7 mouse cellular contexts compared by ENCODE assay signal in the genomic region with DNA sequence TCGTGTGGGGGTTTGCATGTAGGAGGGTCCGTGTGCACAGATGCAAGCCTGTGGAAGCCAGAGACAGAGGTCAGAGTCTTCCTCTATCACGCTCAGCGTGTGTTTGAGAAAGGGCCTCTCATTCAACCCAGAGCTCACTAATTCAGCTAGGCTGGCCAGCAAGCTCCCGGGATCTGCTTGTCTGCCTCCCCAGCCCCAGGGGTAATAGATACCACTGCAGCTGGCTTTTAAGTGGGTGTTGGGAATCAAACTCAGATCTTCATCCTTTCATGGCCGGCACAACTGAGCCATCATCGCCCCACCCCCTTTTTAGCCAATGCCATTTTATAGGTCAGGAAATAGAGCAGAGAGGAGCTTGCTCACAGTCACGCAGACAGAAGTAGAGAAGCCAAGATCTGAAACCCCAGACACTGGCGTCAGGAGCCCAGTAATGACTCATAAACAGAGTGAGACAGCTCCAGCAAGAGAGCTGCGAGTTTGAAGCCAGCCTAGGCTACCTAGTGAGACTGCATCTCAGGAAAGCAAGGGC.
A peak's percentile ranks its signal among the peaks of the same experiment; 100 is the strongest.
DNase-seq lines count a peak whose midpoint lies in the region; ATAC-seq and TF ChIP-seq lines count a peak whose summit lies in the region.

No protein-coding gene starts in this region.

- DNase-seq in lung, postnatal 0 days (ENCODE audit: low spot score) = peak; percentile 61
- DNase-seq in lung, postnatal 36 days = no peak
- peak; percentile 41 to 47 for DNase-seq in cerebellum, postnatal 25 days
- peak; percentile 58 for DNase-seq in limb, embryonic 11.5 days (ENCODE audit: low spot score)
- DNase-seq in right cerebral cortex, postnatal 25 days = no peak
- DNase-seq in thymus, postnatal 10 days (ENCODE audit: low spot score in 2 of 2) = no peak

- H3K27me3 ChIP-seq in lung, postnatal 0 days (replicated peaks; ENCODE audit: insufficient read depth, low read length) = no peaks in the 10 kb centered on the region
- H3K27me3 ChIP-seq in heart, embryonic 13.5 days (replicated peaks) = no peaks in the 10 kb centered on the region
- no peaks in the 10 kb centered on the region for H3K27me3 ChIP-seq in limb, embryonic 11.5 days (ENCODE audit: control insufficient read depth, insufficient read depth, low read length)

- H3K9me3 ChIP-seq in lung, postnatal 0 days (ENCODE audit: low read length) = no peaks in the 10 kb centered on the region
- H3K9me3 ChIP-seq in heart, embryonic 13.5 days = no peaks in the 10 kb centered on the region
- H3K9me3 ChIP-seq in limb, embryonic 11.5 days (ENCODE audit: control insufficient read depth, low read length) = no peaks in the 10 kb centered on the region

- H3K4me2 ChIP-seq in lung, postnatal 0 days (replicated peaks; ENCODE audit: low read depth, low read length) = no peak overlapping the region
- H3K4me2 ChIP-seq in heart, embryonic 13.5 days = no peak overlapping the region
- H3K4me2 ChIP-seq in limb, embryonic 11.5 days (ENCODE audit: low read depth, severe bottlenecking) = 0 out of 2 replicates have a peak overlapping the region, but pooled peaks have one; percentile 10

- no peak for TF ChIP-seq CTCF in lung, postnatal 0 days (IDR thresholded peaks at IDR 0.05)

- 46% methylated on average over 10 of the region's 10 CpGs for WGBS in lung, postnatal 0 days
- 25% methylated on average over 10 of the region's 10 CpGs for WGBS in heart, embryonic 13.5 days
- WGBS in limb, embryonic 11.5 days = 17% methylated on average over 10 of the region's 10 CpGs

- peaks cover 34% of the 10 kb centered on the region for H3K4me1 ChIP-seq in lung, postnatal 0 days (ENCODE audit: insufficient read depth, low read depth, low read length)
- peaks cover 72% of the 10 kb centered on the region for H3K4me1 ChIP-seq in heart, embryonic 13.5 days
- peaks cover 67% of the 10 kb centered on the region for H3K4me1 ChIP-seq in limb, embryonic 11.5 days (ENCODE audit: control insufficient read depth, insufficient read depth, low read length)

- 0 out of 2 replicates have a peak overlapping the region, but pooled peaks have one; percentile 68 for H3K27ac ChIP-seq in lung, postnatal 0 days (ENCODE audit: low read length)
- H3K27ac ChIP-seq in heart, embryonic 13.5 days (replicated peaks) = peak overlapping the region; percentile 100
- H3K27ac ChIP-seq in limb, embryonic 11.5 days (replicated peaks; ENCODE audit: low read depth, low read length) = peak overlapping the region; percentile 98

- H3K36me3 ChIP-seq in lung, postnatal 0 days (ENCODE audit: insufficient read depth, low read length) = no peaks in the 10 kb centered on the region
- no peaks in the 10 kb centered on the region for H3K36me3 ChIP-seq in heart, embryonic 13.5 days
- no peaks in the 10 kb centered on the region for H3K36me3 ChIP-seq in limb, embryonic 11.5 days (ENCODE audit: control insufficient read depth, insufficient read depth, low read length)

- TF ChIP-seq EP300 in lung, postnatal 0 days (IDR thresholded peaks at IDR 0.05) = no peak

- no peak overlapping the region for H3K9ac ChIP-seq in lung, postnatal 0 days (replicated peaks; ENCODE audit: low read depth)
- peak overlapping the region; percentile 73 for H3K9ac ChIP-seq in heart, embryonic 13.5 days
- H3K9ac ChIP-seq in limb, embryonic 11.5 days (ENCODE audit: low read length) = peak overlapping the region; percentile 70; the same call in 1 of the 2 replicates

- no peak overlapping the region for H3K4me3 ChIP-seq in lung, postnatal 0 days (ENCODE audit: low read depth, low read length)
- no peak overlapping the region for H3K4me3 ChIP-seq in heart, embryonic 13.5 days
- no peak overlapping the region for H3K4me3 ChIP-seq in limb, embryonic 11.5 days (ENCODE audit: low read depth, low read length)

- no peak for ATAC-seq in lung, postnatal 0 days
- no peak for ATAC-seq in heart, embryonic 13.5 days (ENCODE audit: extremely low read depth, insufficient number of reproducible peaks, low FRiP score, low TSS enrichment)
- ATAC-seq in limb, embryonic 11.5 days (ENCODE audit: insufficient number of reproducible peaks, low FRiP score, low TSS enrichment, low read depth) = no peak

Comparison
In these comparisons a context has a peak if more than half of its experiments do, and no peak if none do; other contexts are left out.
1. DNase-seq: peak in lung, postnatal 0 days (single experiment), cerebellum, postnatal 25 days (2 of 2) and limb, embryonic 11.5 days (single experiment); none in lung, postnatal 36 days (single experiment), right cerebral cortex, postnatal 25 days (single experiment) and thymus, postnatal 10 days (0 of 2).
2. Peak in every context shown above with its lines, with median percentiles within 50 percentile points of each other: H3K27ac ChIP-seq.